Mouse (Mus musculus) heart, postnatal 0 days (tissue): Measurements from ENCODE around the gene Lmntd1. TPM values are rescaled to one million over a fixed set of nuclear protein-coding genes. Genes with fewer than 3 reads are reported as not detected.

Experiments
- ATAC-seq: fragments of 200-750 bp; cut with Nextera tagmentation; 2 replicates; pipeline ENCODE4 v1.8.0; 2017; ENCODE audit warnings: low read depth, moderate number of reproducible peaks, moderate library complexity; ENCODE audit not compliant: insufficient read depth
- DNase-seq: peaks from one replicate; pipeline ENCODE4 v3.0.0-alpha.2; 2016; ENCODE audit warnings: low spot score
- H3K27ac ChIP-seq: fragments of 300-500 bp; sonication (generic); 2 replicates; pipeline ENCODE4 v1.5.1; 2014; ENCODE audit warnings: low read depth, mild to moderate bottlenecking
- H3K27me3 ChIP-seq: fragments of 300-500 bp; sonication (generic); 2 replicates; pipeline ENCODE4 v1.6.1; 2014; ENCODE audit warnings: low read length, mixed read lengths; ENCODE audit not compliant: control insufficient read depth, insufficient read depth
- H3K36me3 ChIP-seq: fragments of 300-500 bp; sonication (generic); replicated peaks from 2 replicates; pipeline ENCODE4 v1.6.1; 2014; ENCODE audit warnings: low read length, mixed read lengths; ENCODE audit not compliant: control insufficient read depth, insufficient read depth
- H3K4me1 ChIP-seq: fragments of 300-500 bp; sonication (generic); 2 replicates; pipeline ENCODE4 v1.6.1; 2014; ENCODE audit warnings: antibody characterized with exemption; ENCODE audit not compliant: control insufficient read depth, insufficient read depth
- H3K4me2 ChIP-seq: fragments of 300-500 bp; sonication (generic); 2 replicates; pipeline ENCODE4 v1.6.1; 2014; ENCODE audit warnings: low read depth, mild to moderate bottlenecking, low read length, moderate library complexity
- H3K4me3 ChIP-seq: fragments of 300-500 bp; sonication (generic); 2 replicates; pipeline ENCODE4 v1.5.1; 2014; ENCODE audit warnings: low read depth, low read length
- H3K9ac ChIP-seq: fragments of 300-500 bp; sonication (generic); replicated peaks from 2 replicates; pipeline ENCODE4 v1.6.1; 2014; ENCODE audit warnings: low read depth, low read length, mixed read lengths
- H3K9me3 ChIP-seq: fragments of 300-500 bp; sonication (generic); replicated peaks from 2 replicates; pipeline ENCODE4 v1.6.1; 2016; ENCODE audit warnings: low read length; ENCODE audit not compliant: control insufficient read depth
- CTCF ChIP-seq: IDR thresholded peaks from 2 replicates; pipeline ENCODE4 v1.5.1; 2016; ENCODE audit warnings: antibody characterized with exemption, control low read depth, low read depth
- EP300 ChIP-seq: IDR thresholded peaks from 2 replicates; pipeline ENCODE4 v1.6.1; 2016; ENCODE audit warnings: antibody characterized with exemption, low read depth
- WGBS: fragments of 180-500 bp; shearing (Covaris S2); extraction: QIAGEN DNeasy Blood & Tissue Kit; methylation state at CpG from one replicate; pipeline ENCODE4 v1.1.7; 2014; 5-methylcytosine and 5-hydroxymethylcytosine counted together
- polyA plus RNA-seq: library from polyadenylated mRNA; unstranded; fragments of >200 nt; fragmentation: Nextera tagmentation; extraction: Ambion mirVana; gene quantifications from 2 replicates; pipeline ENCODE4 v1.2.1, GENCODE M21; 2015
- total RNA-seq: library from RNA; depleted of rRNA; stranded (reverse); fragments of >200 nt; gene quantifications from 2 replicates; pipeline ENCODE4 v1.2.3, GENCODE M21; 2014; ENCODE audit warnings: low replicate concordance

The Lmntd1 gene
- total and polyA plus RNA-seq, 2 experiments from 2014 or later, result 4.5 to 9.8 TPM

DNA sequence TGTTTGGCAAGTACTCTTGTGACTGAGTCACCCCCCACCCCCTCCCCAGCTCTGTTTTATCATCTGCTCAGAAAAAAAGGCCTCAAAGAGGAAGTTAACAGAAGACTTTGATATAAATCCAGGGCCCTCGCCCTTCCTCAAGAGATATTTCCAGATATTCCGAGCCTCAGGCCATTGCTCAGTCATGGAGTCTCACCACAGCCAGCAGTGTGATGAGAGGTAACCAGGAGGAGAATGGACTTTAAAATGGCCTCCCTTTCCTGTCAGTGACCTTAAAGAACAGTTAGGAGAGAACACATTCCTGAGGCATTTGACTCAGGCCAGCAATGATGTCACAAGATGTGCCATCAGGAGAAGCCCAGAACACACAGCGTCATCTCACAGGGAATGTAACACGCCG, 175.3 kb downstream of the Lmntd1 start:
- WGBS, result 62% methylated on average over 5 of the region's 5 CpGs
- ATAC-seq, result no peak
- DNase-seq, result no peak
- Histone ChIP-seq H3K9me3 (no peaks in the 10 kb centered on the region), H3K4me2 (no peak overlapping the region), H3K27me3 (no peaks in the 10 kb centered on the region), H3K4me3 (no peak overlapping the region), H3K4me1 (peaks cover 15% of the 10 kb centered on the region), H3K27ac (no peak overlapping the region), H3K9ac (no peak overlapping the region), H3K36me3 (no peaks in the 10 kb centered on the region)
- TF ChIP-seq EP300 (no peak), CTCF (no peak)

DNA sequence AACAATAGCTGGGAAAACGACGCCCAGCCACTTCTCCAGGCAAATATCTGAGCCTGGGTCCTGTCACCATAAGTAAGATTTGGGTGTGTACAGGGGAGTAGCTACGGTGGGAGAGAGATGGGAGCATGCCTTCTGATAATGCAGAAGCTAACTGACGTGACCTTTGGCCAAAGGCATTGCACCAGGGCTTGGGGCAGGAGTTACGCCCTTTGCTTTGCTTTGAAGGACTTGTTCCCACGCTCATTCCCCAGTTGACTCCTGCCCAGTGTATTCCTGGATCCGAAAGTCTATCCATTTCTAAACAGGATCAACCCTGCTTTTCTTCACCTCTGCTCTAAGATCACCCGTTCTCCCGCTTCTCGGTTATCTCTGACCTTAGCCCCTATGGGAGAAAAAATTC, 178.4 kb downstream of the Lmntd1 start:
- H3K27ac ChIP-seq, result peak overlapping the region; percentile 14; the same call in 1 of the 2 replicates
- TF ChIP-seq EP300, result no peak
- no peak for TF ChIP-seq CTCF
- WGBS, result 64% methylated on average over 10 of the region's 10 CpGs
- no peaks in the 10 kb centered on the region for H3K36me3 ChIP-seq
- H3K9ac ChIP-seq, result no peak overlapping the region
- peaks cover 15% of the 10 kb centered on the region for H3K4me1 ChIP-seq
- no peak overlapping the region for H3K4me3 ChIP-seq
- no peak overlapping the region for H3K4me2 ChIP-seq
- no peaks in the 10 kb centered on the region for H3K9me3 ChIP-seq
- H3K27me3 ChIP-seq, result no peaks in the 10 kb centered on the region
- ATAC-seq (no peak), DNase-seq (no peak)

DNA sequence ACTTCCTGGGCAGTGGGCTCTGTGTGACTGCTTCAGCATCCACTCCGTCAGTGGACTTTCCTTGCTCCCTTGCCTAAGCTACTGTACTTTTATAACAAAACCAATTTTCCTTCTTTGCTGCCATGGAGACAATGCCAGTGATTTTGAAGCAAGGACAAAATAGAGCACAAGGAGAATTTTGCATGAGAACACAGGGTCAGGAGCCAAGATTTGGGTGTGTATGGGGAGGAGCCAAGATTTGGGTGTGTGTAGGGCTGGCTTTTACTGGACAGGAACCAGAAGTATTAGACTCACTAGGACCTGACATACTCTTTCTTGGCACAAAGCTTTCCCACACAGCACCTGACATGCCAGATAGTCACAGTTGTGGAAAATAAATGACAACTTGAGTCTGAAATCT, 179.0 kb downstream of the Lmntd1 start:
- Histone ChIP-seq H3K9me3 (no peaks in the 10 kb centered on the region), H3K4me2 (no peak overlapping the region), H3K4me3 (no peak overlapping the region), H3K9ac (no peak overlapping the region), H3K27ac (peak overlapping the region; percentile 28; the same call in 1 of the 2 replicates), H3K4me1 (peaks cover 15% of the 10 kb centered on the region), H3K36me3 (no peaks in the 10 kb centered on the region), H3K27me3 (no peaks in the 10 kb centered on the region)
- TF ChIP-seq CTCF (no peak), EP300 (no peak)
- DNase-seq (no peak), ATAC-seq (no peak)
- WGBS, result 65% methylated on average over 1 of the region's 1 CpGs

DNA sequence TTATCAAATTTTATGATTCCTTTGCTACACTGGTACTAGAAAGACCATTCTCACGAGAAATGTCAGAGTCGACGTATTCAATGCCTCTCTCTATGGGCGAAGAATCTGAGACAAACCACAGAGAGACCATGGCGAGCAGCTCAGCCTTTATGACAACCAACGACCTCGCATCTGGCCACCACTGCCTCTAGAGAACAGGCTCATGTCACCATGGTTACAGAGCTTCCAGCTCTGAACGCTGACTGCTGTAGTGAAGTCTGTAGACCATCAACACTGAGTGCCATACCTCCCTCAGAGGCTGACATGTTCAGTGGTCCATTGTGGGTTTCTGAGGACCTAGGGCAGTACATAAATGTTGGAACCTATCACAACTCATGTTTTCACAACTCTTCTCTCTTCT, 180.2 kb downstream of the Lmntd1 start:
- H3K4me3 ChIP-seq, result no peak overlapping the region
- DNase-seq, result no peak
- H3K4me1 ChIP-seq, result peaks cover 12% of the 10 kb centered on the region
- TF ChIP-seq EP300, result no peak
- TF ChIP-seq CTCF, result no peak
- no peak overlapping the region for H3K9ac ChIP-seq
- H3K36me3 ChIP-seq, result no peaks in the 10 kb centered on the region
- H3K27me3 ChIP-seq, result no peaks in the 10 kb centered on the region
- H3K27ac ChIP-seq, result no peak overlapping the region
- 82% methylated on average over 8 of the region's 8 CpGs for WGBS
- ATAC-seq, result no peak
- no peaks in the 10 kb centered on the region for H3K9me3 ChIP-seq
- no peak overlapping the region for H3K4me2 ChIP-seq

DNA sequence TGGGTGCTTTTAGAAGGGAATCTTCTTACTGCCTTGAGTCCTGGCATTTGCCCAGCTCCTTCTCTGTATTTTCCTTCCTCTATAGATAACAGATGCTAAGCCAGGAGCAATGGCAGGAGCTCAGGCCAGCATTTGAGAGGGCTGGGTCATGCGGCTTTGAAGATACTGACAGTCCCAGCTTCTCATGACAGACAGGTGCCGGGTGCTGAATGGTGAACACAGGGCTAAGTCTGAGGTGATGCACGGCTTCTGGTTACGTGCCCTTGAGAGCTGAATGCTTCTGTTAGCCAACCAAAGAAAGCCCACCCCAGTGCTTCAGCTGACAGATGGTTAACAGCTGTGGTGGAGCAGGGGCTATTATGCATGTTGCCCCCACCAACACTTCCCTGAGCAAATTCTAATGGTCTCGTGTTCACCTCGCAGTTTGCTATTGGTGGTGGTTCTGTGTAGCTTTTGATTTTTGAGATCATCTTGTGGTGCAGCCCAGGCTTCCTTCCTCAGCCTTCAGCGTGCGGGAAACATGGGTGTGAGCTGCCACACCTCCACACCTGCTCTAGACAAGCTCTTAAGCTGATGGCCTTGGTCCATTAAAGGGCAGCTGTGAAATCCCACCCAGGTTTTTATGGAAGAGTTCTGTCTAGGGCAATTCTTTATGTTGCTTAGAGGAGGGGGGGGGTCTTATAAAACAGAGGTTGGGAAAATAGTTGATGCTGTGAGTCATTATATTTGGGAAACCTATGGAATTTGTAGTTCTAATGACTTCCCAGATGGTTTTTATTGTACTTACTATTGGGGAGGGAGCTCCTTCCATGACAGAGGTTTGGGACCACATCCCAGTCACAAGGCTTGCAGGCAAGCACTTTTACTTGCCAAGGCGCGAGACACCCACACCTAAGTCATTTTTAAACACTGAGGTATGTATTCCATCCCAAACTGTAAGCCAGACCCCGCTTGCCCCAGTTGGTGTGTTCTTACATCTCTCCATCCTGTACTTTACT, 181.1 kb downstream of the Lmntd1 start:
- no peak for TF ChIP-seq EP300
- no peak for TF ChIP-seq CTCF
- H3K4me1 ChIP-seq, result peaks cover 12% of the 10 kb centered on the region
- 63% methylated on average over 11 of the region's 11 CpGs for WGBS
- 0 out of 2 replicates have a peak, but pooled peaks have one; percentile 17 for ATAC-seq
- DNase-seq, result no peak
- H3K9ac ChIP-seq, result no peak overlapping the region
- H3K36me3 ChIP-seq, result no peaks in the 10 kb centered on the region
- H3K4me2 ChIP-seq, result no peak overlapping the region
- H3K27ac ChIP-seq, result no peak overlapping the region
- H3K9me3 ChIP-seq, result no peaks in the 10 kb centered on the region
- no peak overlapping the region for H3K4me3 ChIP-seq
- no peaks in the 10 kb centered on the region for H3K27me3 ChIP-seq
